Mouse (Mus musculus): ENCODE measurements around the gene Krtap20-2.
"Not testable (repeated sequence)": the region's sequence is repeated elsewhere in the genome, so short reads cannot be mapped to it uniquely, and the experiment has no call there.

The Krtap20-2 gene

DNA sequence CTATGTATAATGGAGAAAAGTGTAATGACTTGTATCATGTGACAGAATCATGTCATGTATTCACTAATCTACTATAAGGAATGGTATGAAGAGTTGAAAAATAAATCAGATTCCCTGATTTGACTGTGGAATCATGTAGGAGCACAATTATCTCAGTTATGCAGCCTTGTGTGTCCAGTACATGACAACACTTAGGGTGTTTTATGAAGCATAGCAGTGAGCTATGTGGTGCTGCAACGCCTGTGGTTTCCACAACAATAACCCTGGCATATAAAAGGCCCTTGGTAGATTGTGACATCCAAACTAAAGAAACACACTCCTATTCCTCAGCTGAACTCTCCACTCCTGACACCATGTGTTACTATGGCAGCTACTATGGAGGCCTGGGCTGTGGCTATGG is at the start of gene Krtap20-2:
TSS of gene Krtap20-2 (plus strand) at position 301 of the 400 bp plus-strand sequence.
- in situ Hi-C loops (cut with MboI, MseI), result no loop called here

DNA sequence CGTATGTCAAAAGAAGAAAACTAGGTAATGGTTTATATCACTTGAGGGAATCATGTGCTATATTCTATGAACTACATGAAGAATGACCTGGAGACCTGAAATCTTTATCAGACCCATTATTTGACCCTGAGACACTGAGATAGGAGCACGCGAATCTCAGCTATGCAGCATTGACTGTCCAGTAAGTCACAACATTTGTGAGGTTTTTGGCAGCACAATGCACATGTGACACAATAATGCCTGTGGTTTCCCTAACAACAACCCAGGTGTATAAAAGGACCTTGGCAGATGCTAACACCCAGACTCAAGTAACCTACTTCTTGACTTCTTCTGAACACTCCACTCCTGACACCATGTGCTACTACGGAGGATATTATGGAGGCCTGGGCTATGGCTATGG is 48.0 kb upstream of the Krtap20-2 start, which contains the start of gene Gm9789:
TSS of gene Gm9789 (plus strand) at position 301 of the 400 bp plus-strand sequence.
- in situ Hi-C loops (cut with MboI, MseI), result no loop called here

DNA sequence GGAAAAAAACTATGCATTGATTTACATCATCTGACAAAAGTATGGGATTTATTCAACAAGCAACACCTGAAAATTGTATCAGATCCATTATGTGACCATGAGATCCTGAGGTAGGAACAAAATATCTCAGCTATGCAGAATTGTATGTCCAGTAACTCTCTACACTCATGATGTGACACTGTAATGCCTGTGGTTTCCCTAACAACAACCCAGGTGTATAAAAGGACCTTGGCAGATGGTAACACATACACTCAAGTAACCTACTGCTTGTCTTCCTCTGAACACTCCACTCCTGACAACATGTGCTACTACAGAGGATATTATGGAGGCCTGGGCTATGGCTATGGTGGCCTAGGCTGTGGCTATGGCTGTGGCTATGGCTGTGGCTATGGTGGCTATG is 36.5 kb upstream of the Krtap20-2 start, which contains the start of gene Gm7735:
TSS of gene Gm7735 (plus strand) at position 301 of the 400 bp plus-strand sequence.
- in situ Hi-C loops (cut with MboI, MseI), result not testable (repeated sequence)

DNA sequence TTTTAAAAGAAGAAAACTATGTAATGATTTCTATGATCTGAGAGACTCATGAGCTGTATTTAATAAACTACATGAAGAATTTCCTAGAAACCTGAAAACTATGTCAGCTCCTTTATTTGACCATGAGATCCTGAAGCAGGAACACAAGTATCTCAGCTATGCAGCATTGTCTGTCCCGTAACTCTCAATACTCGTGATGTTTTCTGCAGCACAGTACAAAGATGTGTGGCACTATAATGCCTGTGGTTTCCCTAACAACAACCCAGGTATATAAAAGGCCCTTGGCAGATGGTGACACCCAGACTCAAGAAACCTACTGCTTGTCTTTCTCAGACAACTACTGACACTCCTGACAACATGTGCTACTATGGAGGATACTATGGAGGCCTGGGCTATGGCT is 31.2 kb upstream of the Krtap20-2 start, which contains the start of gene 1110057P08Rik:
TSS of gene 1110057P08Rik (plus strand) at position 301 of the 400 bp plus-strand sequence.
- in situ Hi-C loops (cut with MboI, MseI), result loop anchor here (10.0 kb wide), 1 partner anchor 650 kb away; no protein-coding TSS in a partner anchor

DNA sequence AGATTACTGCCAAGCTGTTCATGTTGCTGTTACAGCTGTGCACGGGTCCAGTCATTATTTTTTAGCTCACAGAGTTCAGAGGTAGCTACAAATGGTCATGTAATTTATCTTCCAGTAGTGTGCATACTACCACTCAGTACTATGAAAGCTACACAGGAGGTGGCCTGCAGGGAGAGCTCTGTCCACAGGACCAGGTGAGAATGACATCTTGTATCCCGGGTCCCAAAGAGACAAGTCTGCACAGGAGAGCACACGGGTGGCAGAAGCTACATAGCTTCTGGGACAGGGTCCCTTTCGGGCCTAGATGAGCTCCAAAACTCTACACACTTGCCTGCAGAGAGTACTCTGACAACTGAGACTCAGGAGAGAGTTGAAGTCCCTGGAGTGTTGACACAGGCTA is 17.0 kb upstream of the Krtap20-2 start:
- in situ Hi-C loops (cut with MboI, MseI), result no loop called here

Measured in T-helper 1 cell (primary cell).